Mouse (Mus musculus) midbrain, embryonic 12.5 days (tissue): ENCODE measurements around the gene Msi2. TPM values are rescaled to one million over a fixed set of nuclear protein-coding genes. Genes with fewer than 3 reads are reported as not detected.
A peak's percentile ranks its signal among the peaks of the same experiment; 100 is the strongest.

Experiments used
- ATAC-seq: fragments of 200-750 bp; cut with Nextera tagmentation; 2 replicates; pipeline ENCODE4 v1.8.0; 2017; ENCODE audit warnings: low read depth, moderate TSS enrichment, moderate library complexity; ENCODE audit not compliant: low FRiP score
- H3K27ac ChIP-seq: fragments of 300-500 bp; sonication (generic); replicated peaks from 2 replicates; pipeline ENCODE4 v1.5.1; 2016; ENCODE audit warnings: mild to moderate bottlenecking
- H3K27me3 ChIP-seq: fragments of 300-500 bp; sonication (generic); 2 replicates; pipeline ENCODE4 v1.6.1; 2016; ENCODE audit warnings: mild to moderate bottlenecking
- H3K36me3 ChIP-seq: fragments of 300-500 bp; sonication (generic); 2 replicates; pipeline ENCODE4 v1.6.1; 2016
- H3K4me1 ChIP-seq: fragments of 300-500 bp; sonication (generic); 2 replicates; pipeline ENCODE4 v1.6.1; 2016
- H3K4me2 ChIP-seq: fragments of 300-500 bp; sonication (generic); replicated peaks from 2 replicates; pipeline ENCODE4 v1.6.1; 2016; ENCODE audit warnings: mild to moderate bottlenecking, moderate library complexity
- H3K4me3 ChIP-seq: fragments of 300-500 bp; sonication (generic); 2 replicates; pipeline ENCODE4 v1.5.1; 2016; ENCODE audit warnings: mild to moderate bottlenecking
- H3K9ac ChIP-seq: fragments of 300-500 bp; sonication (generic); replicated peaks from 2 replicates; pipeline ENCODE4 v1.6.1; 2016; ENCODE audit warnings: mild to moderate bottlenecking, moderate library complexity
- H3K9me3 ChIP-seq: fragments of 300-500 bp; sonication (generic); 2 replicates; pipeline ENCODE4 v1.6.1; 2016; ENCODE audit warnings: mild to moderate bottlenecking
- WGBS: fragments of 180-500 bp; shearing (Covaris S2); methylation state at CpG from one replicate; pipeline ENCODE4 v1.1.7; 2016; 5-methylcytosine and 5-hydroxymethylcytosine counted together
- polyA plus RNA-seq: library from polyadenylated mRNA; unstranded; fragments of >200 nt; fragmentation: Nextera tagmentation; extraction: Ambion mirVana; gene quantifications from 2 replicates; pipeline ENCODE4 v1.2.1, GENCODE M21; 2016

The Msi2 gene
- polyA plus RNA-seq, 1 experiment from 2014 or later: 47.9 TPM

- Histone ChIP-seq H3K4me2 (no peak overlapping the region), H3K4me3 (no peak overlapping the region), H3K27ac (peak overlapping the region; percentile 88; the same call in 1 of the 2 replicates), H3K36me3 (no peaks in the 10 kb centered on the region), H3K9ac (no peak overlapping the region), H3K4me1 (peaks cover 89% of the 10 kb centered on the region), H3K27me3 (no peaks in the 10 kb centered on the region), H3K9me3 (no peaks in the 10 kb centered on the region)
- WGBS: 69% methylated on average over 3 of the region's 3 CpGs
- ATAC-seq: no peak
Measured at GRCm38 (mm10) chr11:88628676-88629075, 89.6 kb downstream of the Msi2 start.

- Histone ChIP-seq H3K9me3 (no peaks in the 10 kb centered on the region), H3K4me3 (no peak overlapping the region), H3K4me2 (no peak overlapping the region), H3K27ac (peak overlapping the region; percentile 49), H3K4me1 (peaks cover 92% of the 10 kb centered on the region), H3K27me3 (no peaks in the 10 kb centered on the region), H3K36me3 (0 out of 2 replicates have a peak, but pooled peaks cover under 1% of the 10 kb centered on the region), H3K9ac (no peak overlapping the region)
- 72% methylated on average over 7 of the region's 7 CpGs for WGBS
- ATAC-seq: no peak
Measured at GRCm38 (mm10) chr11:88627327-88627726, 91.0 kb downstream of the Msi2 start.

- Histone ChIP-seq H3K4me2 (no peak overlapping the region), H3K9me3 (no peaks in the 10 kb centered on the region), H3K27me3 (no peaks in the 10 kb centered on the region), H3K4me3 (no peak overlapping the region), H3K4me1 (peaks cover 92% of the 10 kb centered on the region), H3K9ac (no peak overlapping the region), H3K27ac (peak overlapping the region; percentile 44), H3K36me3 (0 out of 2 replicates have a peak, but pooled peaks cover 2% of the 10 kb centered on the region)
- WGBS: 69% methylated on average over 8 of the region's 8 CpGs
- no peak for ATAC-seq
Measured at GRCm38 (mm10) chr11:88626576-88626975, 91.7 kb downstream of the Msi2 start.

- no peak for ATAC-seq
- Histone ChIP-seq H3K27me3 (no peaks in the 10 kb centered on the region), H3K9me3 (no peaks in the 10 kb centered on the region), H3K9ac (no peak overlapping the region), H3K4me1 (peaks cover 94% of the 10 kb centered on the region), H3K36me3 (0 out of 2 replicates have a peak, but pooled peaks cover 2% of the 10 kb centered on the region), H3K27ac (no peak overlapping the region), H3K4me2 (no peak overlapping the region), H3K4me3 (no peak overlapping the region)
- 80% methylated on average over 9 of the region's 9 CpGs for WGBS
Measured at GRCm38 (mm10) chr11:88626061-88626460, 92.3 kb downstream of the Msi2 start.

- WGBS: 89% methylated on average over 14 of the region's 14 CpGs
- H3K4me3 ChIP-seq: no peak overlapping the region
- H3K27ac ChIP-seq: no peak overlapping the region
- H3K9ac ChIP-seq: no peak overlapping the region
- no peak overlapping the region for H3K4me2 ChIP-seq
- no peaks in the 10 kb centered on the region for H3K27me3 ChIP-seq
- H3K4me1 ChIP-seq: peaks cover 93% of the 10 kb centered on the region
- H3K36me3 ChIP-seq: 0 out of 2 replicates have a peak, but pooled peaks cover 2% of the 10 kb centered on the region
- ATAC-seq: no peak
- no peaks in the 10 kb centered on the region for H3K9me3 ChIP-seq
Measured at GRCm38 (mm10) chr11:88625063-88625462, 93.2 kb downstream of the Msi2 start.

- no peak for ATAC-seq
- 77% methylated on average over 6 of the region's 6 CpGs for WGBS
- no peaks in the 10 kb centered on the region for H3K9me3 ChIP-seq
- no peak overlapping the region for H3K4me2 ChIP-seq
- no peak overlapping the region for H3K27ac ChIP-seq
- peaks cover 94% of the 10 kb centered on the region for H3K4me1 ChIP-seq
- no peak overlapping the region for H3K9ac ChIP-seq
- H3K4me3 ChIP-seq: no peak overlapping the region
- H3K36me3 ChIP-seq: 0 out of 2 replicates have a peak, but pooled peaks cover 2% of the 10 kb centered on the region
- no peaks in the 10 kb centered on the region for H3K27me3 ChIP-seq
Measured at GRCm38 (mm10) chr11:88624627-88625026, 93.7 kb downstream of the Msi2 start.

GRCm38 (mm10) chr11:88623671-88624070, 94.6 kb downstream of the Msi2 start:
- Histone ChIP-seq H3K4me1 (peaks cover 94% of the 10 kb centered on the region), H3K27ac (no peak overlapping the region), H3K27me3 (no peaks in the 10 kb centered on the region), H3K9ac (no peak overlapping the region), H3K4me3 (no peak overlapping the region), H3K9me3 (no peaks in the 10 kb centered on the region), H3K36me3 (0 out of 2 replicates have a peak, but pooled peaks cover 2% of the 10 kb centered on the region), H3K4me2 (no peak overlapping the region)
- 76% methylated on average over 6 of the region's 6 CpGs for WGBS
- no peak for ATAC-seq

GRCm38 (mm10) chr11:88622496-88622895, 95.8 kb downstream of the Msi2 start:
- Histone ChIP-seq H3K4me3 (no peak overlapping the region), H3K9ac (no peak overlapping the region), H3K9me3 (no peaks in the 10 kb centered on the region), H3K27me3 (no peaks in the 10 kb centered on the region), H3K4me1 (peaks cover 94% of the 10 kb centered on the region), H3K36me3 (0 out of 2 replicates have a peak, but pooled peaks cover 2% of the 10 kb centered on the region), H3K27ac (no peak overlapping the region; the same call in 1 of the 2 replicates), H3K4me2 (no peak overlapping the region)
- WGBS: 55% methylated on average over 6 of the region's 6 CpGs
- ATAC-seq: no peak

- Histone ChIP-seq H3K4me3 (no peak overlapping the region), H3K4me1 (peaks cover 88% of the 10 kb centered on the region), H3K27me3 (no peaks in the 10 kb centered on the region), H3K9me3 (no peaks in the 10 kb centered on the region), H3K9ac (no peak overlapping the region), H3K27ac (no peak overlapping the region; the same call in 1 of the 2 replicates), H3K4me2 (no peak overlapping the region), H3K36me3 (0 out of 2 replicates have a peak, but pooled peaks cover 2% of the 10 kb centered on the region)
- ATAC-seq: no peak
- WGBS: 88% methylated on average over 4 of the region's 4 CpGs
Measured at GRCm38 (mm10) chr11:88621789-88622188, 96.5 kb downstream of the Msi2 start.

- Histone ChIP-seq H3K4me3 (no peak overlapping the region), H3K4me2 (peak overlapping the region; percentile 11; the same call in 1 of the 2 replicates), H3K4me1 (peaks cover 74% of the 10 kb centered on the region), H3K9ac (no peak overlapping the region), H3K27ac (peak overlapping the region; percentile 40), H3K36me3 (0 out of 2 replicates have a peak, but pooled peaks cover 2% of the 10 kb centered on the region), H3K27me3 (no peaks in the 10 kb centered on the region), H3K9me3 (no peaks in the 10 kb centered on the region)
- 0 out of 2 replicates have a peak, but pooled peaks have one; percentile 38 for ATAC-seq
- WGBS: 13% methylated on average over 15 of the region's 15 CpGs
Measured at GRCm38 (mm10) chr11:88620158-88620973, 97.9 kb downstream of the Msi2 start.

GRCm38 (mm10) chr11:88619468-88620157, 98.7 kb downstream of the Msi2 start:
- no peak overlapping the region for H3K9ac ChIP-seq
- H3K27ac ChIP-seq: peak overlapping the region; percentile 40
- H3K27me3 ChIP-seq: no peaks in the 10 kb centered on the region
- ATAC-seq: no peak
- no peak overlapping the region for H3K4me3 ChIP-seq
- no peaks in the 10 kb centered on the region for H3K9me3 ChIP-seq
- H3K4me2 ChIP-seq: peak overlapping the region; percentile 11; the same call in 1 of the 2 replicates
- WGBS: 53% methylated on average over 9 of the region's 9 CpGs
- 0 out of 2 replicates have a peak, but pooled peaks cover 2% of the 10 kb centered on the region for H3K36me3 ChIP-seq
- H3K4me1 ChIP-seq: peaks cover 67% of the 10 kb centered on the region
